Mouse (Mus musculus) R1 (cell line): ENCODE results near the gene Dcun1d4.
"Not testable (repeated sequence)": the region's sequence is repeated elsewhere in the genome, so short reads cannot be mapped to it uniquely, and the experiment has no call there.

ENCODE experiments used
- DNase-seq: peaks from one replicate; pipeline ENCODE4 v3.0.0-alpha.2; 2018; ENCODE audit warnings: low read depth, low spot score

The Dcun1d4 gene

GRCm38 (mm10) chr5:73547252-73547651 lies 66.5 kb downstream of the Dcun1d4 start:
- no peak for DNase-seq

- DNase-seq: no peak
These were observed 67.4 kb downstream of the Dcun1d4 start for GRCm38 (mm10) chr5:73548237-73548636.

- DNase-seq: no peak
These were observed 68.0 kb downstream of the Dcun1d4 start for GRCm38 (mm10) chr5:73548838-73549237.

GRCm38 (mm10) chr5:73551836-73552235 lies 71.0 kb downstream of the Dcun1d4 start:
- no peak for DNase-seq

- DNase-seq: no peak
These were observed 73.1 kb downstream of the Dcun1d4 start for GRCm38 (mm10) chr5:73553903-73554302.

- no peak for DNase-seq
These were observed 74.5 kb downstream of the Dcun1d4 start for GRCm38 (mm10) chr5:73555096-73555852.

GRCm38 (mm10) chr5:73556733-73557425 lies 76.1 kb downstream of the Dcun1d4 start:
- DNase-seq: no peak

GRCm38 (mm10) chr5:73558756-73559155 lies 78.0 kb downstream of the Dcun1d4 start:
- DNase-seq: no peak

GRCm38 (mm10) chr5:73564038-73564437 lies 83.2 kb downstream of the Dcun1d4 start:
- DNase-seq: no peak

- no peak for DNase-seq
These were observed 85.3 kb downstream of the Dcun1d4 start for GRCm38 (mm10) chr5:73566119-73566518.

GRCm38 (mm10) chr5:73566892-73567291 lies 86.1 kb downstream of the Dcun1d4 start:
- no peak for DNase-seq

GRCm38 (mm10) chr5:73569181-73569580 lies 88.4 kb downstream of the Dcun1d4 start:
- peak; percentile 74 for DNase-seq

- DNase-seq: no peak
These were observed 90.8 kb downstream of the Dcun1d4 start for GRCm38 (mm10) chr5:73571395-73572156.

GRCm38 (mm10) chr5:73572846-73573245 lies 92.0 kb downstream of the Dcun1d4 start:
- DNase-seq: no peak

GRCm38 (mm10) chr5:73573789-73574188 lies 93.0 kb downstream of the Dcun1d4 start:
- peak; percentile 18 for DNase-seq

- DNase-seq: no peak
These were observed 93.8 kb downstream of the Dcun1d4 start for GRCm38 (mm10) chr5:73574616-73575015.

GRCm38 (mm10) chr5:73576708-73577107 lies 95.9 kb downstream of the Dcun1d4 start:
- no peak for DNase-seq

- DNase-seq: no peak
These were observed 97.3 kb downstream of the Dcun1d4 start for GRCm38 (mm10) chr5:73578131-73578530.

- not testable (repeated sequence) for DNase-seq
These were observed 103.2 kb downstream of the Dcun1d4 start for GRCm38 (mm10) chr5:73584011-73584410.

GRCm38 (mm10) chr5:73585212-73586115 lies 104.7 kb downstream of the Dcun1d4 start:
- no peak for DNase-seq

- DNase-seq: no peak
These were observed 105.8 kb downstream of the Dcun1d4 start for GRCm38 (mm10) chr5:73586597-73586996.
